Mouse (Mus musculus): Measurements from ENCODE around the gene Bckdhb. TPM values are rescaled to one million over a fixed set of nuclear protein-coding genes. Genes with fewer than 3 reads are reported as not detected.

Bckdhb gene
- polyA plus RNA-seq, 1 experiment from 2014 or later = 46.5 TPM

- Histone ChIP-seq H3K4me2 (ENCODE audit: low read length) (no peak overlapping the region), H3K4me3 (ENCODE audit: low read length) (no peak overlapping the region), H3K27ac (ENCODE audit: low read depth, low read length) (no peak overlapping the region), H3K4me1 (ENCODE audit: control insufficient read depth, insufficient read depth, low read depth, low read length) (no peaks in the 10 kb centered on the region), H3K9ac (ENCODE audit: low read depth, low read length) (no peak overlapping the region), H3K36me3 (ENCODE audit: control insufficient read depth, insufficient read depth, low read length) (no peaks in the 10 kb centered on the region), H3K27me3 (replicated peaks; ENCODE audit: control insufficient read depth, insufficient read depth, low read length) (no peaks in the 10 kb centered on the region), H3K9me3 (ENCODE audit: control insufficient read depth, low read length) (no peaks in the 10 kb centered on the region)
- WGBS = 68% methylated on average over 6 of the region's 6 CpGs
- no peak for ATAC-seq
These were observed 145.3 kb downstream of the Bckdhb start for GRCm38 (mm10) chr9:84070247-84070646.

GRCm38 (mm10) chr9:84070740-84071139, 145.8 kb downstream of the Bckdhb start:
- no peaks in the 10 kb centered on the region for H3K27me3 ChIP-seq (replicated peaks; ENCODE audit: control insufficient read depth, insufficient read depth, low read length)
- H3K4me3 ChIP-seq (ENCODE audit: low read length) = no peak overlapping the region
- WGBS = 72% methylated on average over 5 of the region's 5 CpGs
- H3K9me3 ChIP-seq (ENCODE audit: control insufficient read depth, low read length) = no peaks in the 10 kb centered on the region
- H3K4me2 ChIP-seq (ENCODE audit: low read length) = no peak overlapping the region
- no peaks in the 10 kb centered on the region for H3K4me1 ChIP-seq (ENCODE audit: control insufficient read depth, insufficient read depth, low read depth, low read length)
- no peak for ATAC-seq
- H3K36me3 ChIP-seq (ENCODE audit: control insufficient read depth, insufficient read depth, low read length) = no peaks in the 10 kb centered on the region
- no peak overlapping the region for H3K9ac ChIP-seq (ENCODE audit: low read depth, low read length)
- no peak overlapping the region for H3K27ac ChIP-seq (ENCODE audit: low read depth, low read length)

- Histone ChIP-seq H3K36me3 (ENCODE audit: control insufficient read depth, insufficient read depth, low read length) (no peaks in the 10 kb centered on the region), H3K27me3 (replicated peaks; ENCODE audit: control insufficient read depth, insufficient read depth, low read length) (no peaks in the 10 kb centered on the region), H3K4me2 (ENCODE audit: low read length) (no peak overlapping the region), H3K4me1 (ENCODE audit: control insufficient read depth, insufficient read depth, low read depth, low read length) (no peaks in the 10 kb centered on the region), H3K4me3 (ENCODE audit: low read length) (no peak overlapping the region), H3K9me3 (ENCODE audit: control insufficient read depth, low read length) (no peaks in the 10 kb centered on the region), H3K9ac (ENCODE audit: low read depth, low read length) (no peak overlapping the region), H3K27ac (ENCODE audit: low read depth, low read length) (no peak overlapping the region)
- no peak for ATAC-seq
- WGBS = 62% methylated on average over 6 of the region's 6 CpGs
These were observed 147.6 kb downstream of the Bckdhb start for GRCm38 (mm10) chr9:84072534-84072933.

- Histone ChIP-seq H3K4me2 (ENCODE audit: low read length) (no peak overlapping the region), H3K36me3 (ENCODE audit: control insufficient read depth, insufficient read depth, low read length) (no peaks in the 10 kb centered on the region), H3K9me3 (ENCODE audit: control insufficient read depth, low read length) (no peaks in the 10 kb centered on the region), H3K27me3 (replicated peaks; ENCODE audit: control insufficient read depth, insufficient read depth, low read length) (no peaks in the 10 kb centered on the region), H3K9ac (ENCODE audit: low read depth, low read length) (no peak overlapping the region), H3K27ac (ENCODE audit: low read depth, low read length) (no peak overlapping the region), H3K4me3 (ENCODE audit: low read length) (no peak overlapping the region), H3K4me1 (ENCODE audit: control insufficient read depth, insufficient read depth, low read depth, low read length) (no peaks in the 10 kb centered on the region)
- ATAC-seq = no peak
- WGBS = 76% methylated on average over 9 of the region's 9 CpGs
These were observed 148.3 kb downstream of the Bckdhb start for GRCm38 (mm10) chr9:84073237-84073636.

GRCm38 (mm10) chr9:84083551-84083950, 158.6 kb downstream of the Bckdhb start:
- Histone ChIP-seq H3K9ac (ENCODE audit: low read depth, low read length) (no peak overlapping the region), H3K4me1 (ENCODE audit: control insufficient read depth, insufficient read depth, low read depth, low read length) (no peaks in the 10 kb centered on the region), H3K36me3 (ENCODE audit: control insufficient read depth, insufficient read depth, low read length) (no peaks in the 10 kb centered on the region), H3K27ac (ENCODE audit: low read depth, low read length) (no peak overlapping the region), H3K27me3 (replicated peaks; ENCODE audit: control insufficient read depth, insufficient read depth, low read length) (no peaks in the 10 kb centered on the region), H3K4me3 (ENCODE audit: low read length) (no peak overlapping the region), H3K9me3 (ENCODE audit: control insufficient read depth, low read length) (no peaks in the 10 kb centered on the region), H3K4me2 (ENCODE audit: low read length) (no peak overlapping the region)
- 85% methylated on average over 4 of the region's 4 CpGs for WGBS
- no peak for ATAC-seq

- Histone ChIP-seq H3K36me3 (ENCODE audit: control insufficient read depth, insufficient read depth, low read length) (no peaks in the 10 kb centered on the region), H3K9ac (ENCODE audit: low read depth, low read length) (no peak overlapping the region), H3K4me1 (ENCODE audit: control insufficient read depth, insufficient read depth, low read depth, low read length) (no peaks in the 10 kb centered on the region), H3K4me2 (ENCODE audit: low read length) (no peak overlapping the region), H3K27me3 (replicated peaks; ENCODE audit: control insufficient read depth, insufficient read depth, low read length) (no peaks in the 10 kb centered on the region), H3K27ac (ENCODE audit: low read depth, low read length) (no peak overlapping the region), H3K4me3 (ENCODE audit: low read length) (no peak overlapping the region), H3K9me3 (ENCODE audit: control insufficient read depth, low read length) (no peaks in the 10 kb centered on the region)
- WGBS = 78% methylated on average over 5 of the region's 5 CpGs
- no peak for ATAC-seq
These were observed 159.7 kb downstream of the Bckdhb start for GRCm38 (mm10) chr9:84084686-84085085.

- H3K27me3 ChIP-seq (replicated peaks; ENCODE audit: control insufficient read depth, insufficient read depth, low read length) = no peaks in the 10 kb centered on the region
These were observed 165.5 kb downstream of the Bckdhb start for GRCm38 (mm10) chr9:84090316-84091063.

GRCm38 (mm10) chr9:84092994-84093393, 168.0 kb downstream of the Bckdhb start:
- 92% methylated on average over 8 of the region's 8 CpGs for WGBS

More at GRCm38 (mm10) chr9:84090316-84091063, 165.5 kb downstream of the Bckdhb start:
- ATAC-seq = no peak
- Histone ChIP-seq H3K9me3 (ENCODE audit: control insufficient read depth, low read length) (no peaks in the 10 kb centered on the region), H3K27ac (ENCODE audit: low read depth, low read length) (no peak overlapping the region), H3K4me2 (ENCODE audit: low read length) (no peak overlapping the region), H3K36me3 (ENCODE audit: control insufficient read depth, insufficient read depth, low read length) (no peaks in the 10 kb centered on the region), H3K9ac (ENCODE audit: low read depth, low read length) (no peak overlapping the region), H3K4me3 (ENCODE audit: low read length) (no peak overlapping the region), H3K4me1 (ENCODE audit: control insufficient read depth, insufficient read depth, low read depth, low read length) (no peaks in the 10 kb centered on the region)
- 76% methylated on average over 9 of the region's 9 CpGs for WGBS

GRCm38 (mm10) chr9:84094111-84094510, 169.2 kb downstream of the Bckdhb start:
- Histone ChIP-seq H3K4me3 (ENCODE audit: low read length) (no peak overlapping the region), H3K27ac (ENCODE audit: low read depth, low read length) (no peak overlapping the region), H3K9me3 (ENCODE audit: control insufficient read depth, low read length) (no peaks in the 10 kb centered on the region), H3K9ac (ENCODE audit: low read depth, low read length) (no peak overlapping the region), H3K4me2 (ENCODE audit: low read length) (no peak overlapping the region), H3K4me1 (ENCODE audit: control insufficient read depth, insufficient read depth, low read depth, low read length) (no peaks in the 10 kb centered on the region), H3K36me3 (ENCODE audit: control insufficient read depth, insufficient read depth, low read length) (no peaks in the 10 kb centered on the region), H3K27me3 (replicated peaks; ENCODE audit: control insufficient read depth, insufficient read depth, low read length) (no peaks in the 10 kb centered on the region)
- ATAC-seq = no peak
- 88% methylated on average over 6 of the region's 6 CpGs for WGBS

More at GRCm38 (mm10) chr9:84092994-84093393, 168.0 kb downstream of the Bckdhb start:
- H3K27ac ChIP-seq (ENCODE audit: low read depth, low read length) = no peak overlapping the region
- ATAC-seq = no peak
- no peaks in the 10 kb centered on the region for H3K4me1 ChIP-seq (ENCODE audit: control insufficient read depth, insufficient read depth, low read depth, low read length)
- H3K36me3 ChIP-seq (ENCODE audit: control insufficient read depth, insufficient read depth, low read length) = no peaks in the 10 kb centered on the region
- H3K9ac ChIP-seq (ENCODE audit: low read depth, low read length) = no peak overlapping the region
- H3K4me3 ChIP-seq (ENCODE audit: low read length) = no peak overlapping the region
- H3K27me3 ChIP-seq (replicated peaks; ENCODE audit: control insufficient read depth, insufficient read depth, low read length) = no peaks in the 10 kb centered on the region
- H3K9me3 ChIP-seq (ENCODE audit: control insufficient read depth, low read length) = no peaks in the 10 kb centered on the region
- no peak overlapping the region for H3K4me2 ChIP-seq (ENCODE audit: low read length)

Data from hindbrain, embryonic 16.5 days (tissue).